Mouse (Mus musculus) bone marrow, adult 2 months (tissue): ENCODE measurements around the gene Osbpl6.

Experiments
- CTCF ChIP-seq: fragments of 200-500 bp; IDR thresholded peaks from 2 replicates; pipeline ENCODE4 v1.5.1; 2011; ENCODE audit warnings: low read length, control low read depth; ENCODE audit not compliant: control insufficient read depth, insufficient read depth
- POLR2A ChIP-seq: fragments of 200-500 bp; IDR thresholded peaks from 2 replicates; pipeline ENCODE4 v1.6.1; 2011; ENCODE audit warnings: low read depth, mild to moderate bottlenecking, control low read depth, low read length, borderline replicate concordance; ENCODE audit not compliant: control insufficient read depth

DNA sequence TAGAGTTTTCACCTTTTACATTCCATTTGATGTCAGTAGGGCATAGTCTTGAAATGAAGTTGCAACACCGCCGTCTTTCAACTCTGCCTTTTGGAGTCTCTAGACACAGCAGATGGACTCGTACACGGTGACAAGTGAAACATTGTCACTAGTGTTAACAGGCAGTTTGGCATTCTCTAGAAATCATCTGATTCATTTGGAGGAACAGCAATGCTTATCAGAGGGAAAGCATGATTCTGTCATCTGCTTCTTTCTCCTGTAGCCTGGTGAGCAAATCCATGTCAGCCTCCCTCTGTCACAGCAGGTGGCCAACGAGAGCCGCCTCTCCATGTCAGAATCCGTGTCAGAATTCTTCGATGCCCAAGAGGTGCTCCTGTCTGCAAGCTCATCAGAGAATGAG is 172.6 kb downstream of the Osbpl6 start:
- TF ChIP-seq CTCF (no peak), POLR2A (no peak)
